Mouse (Mus musculus): ENCODE measurements around the gene Cabp7.

- TF ChIP-seq TAL1 (IDR thresholded peaks at IDR 0.05; ENCODE audit: low read length) (no peak), GATA1 (IDR thresholded peaks at IDR 0.05; ENCODE audit: low read length) (no peak)
Measured at GRCm38 (mm10) chr11:4687874-4688273, 58.7 kb downstream of the Cabp7 start.
